Mouse (Mus musculus): ENCODE results near the gene Sap18. TPM values are rescaled to one million over a fixed set of nuclear protein-coding genes. Genes with fewer than 3 reads are reported as not detected.
A peak's percentile ranks its signal among the peaks of the same experiment; 100 is the strongest.
"Not testable (repeated sequence)": the region's sequence is repeated elsewhere in the genome, so short reads cannot be mapped to it uniquely, and the experiment has no call there.

Gene Sap18
- polyA plus RNA-seq, 1 experiment, result 111 TPM

- Histone ChIP-seq H3ac (ENCODE audit: control insufficient read depth, insufficient read length, low read depth) (peak overlapping the region; percentile 30), H3K36me3 (ENCODE audit: control insufficient read depth, insufficient read depth) (peaks cover 13% of the 10 kb centered on the region), H3K4me3 (ENCODE audit: insufficient read depth, poor library complexity, severe bottlenecking) (peak overlapping the region; percentile 71), H3K27me3 (ENCODE audit: control insufficient read depth, insufficient read depth, insufficient read length) (no peaks in the 10 kb centered on the region), H3K79me3 (ENCODE audit: low read depth) (peaks cover 44% of the 10 kb centered on the region), H3K79me2 (ENCODE audit: control insufficient read depth, insufficient read depth) (peaks cover 56% of the 10 kb centered on the region)
- TF ChIP-seq CEBPB (IDR thresholded peaks at IDR 0.05; ENCODE audit: low read depth), result no peak
Observed at GRCm38 (mm10) chr14:57827284-57827683, 29.3 kb downstream of the Sap18 start.

DNA sequence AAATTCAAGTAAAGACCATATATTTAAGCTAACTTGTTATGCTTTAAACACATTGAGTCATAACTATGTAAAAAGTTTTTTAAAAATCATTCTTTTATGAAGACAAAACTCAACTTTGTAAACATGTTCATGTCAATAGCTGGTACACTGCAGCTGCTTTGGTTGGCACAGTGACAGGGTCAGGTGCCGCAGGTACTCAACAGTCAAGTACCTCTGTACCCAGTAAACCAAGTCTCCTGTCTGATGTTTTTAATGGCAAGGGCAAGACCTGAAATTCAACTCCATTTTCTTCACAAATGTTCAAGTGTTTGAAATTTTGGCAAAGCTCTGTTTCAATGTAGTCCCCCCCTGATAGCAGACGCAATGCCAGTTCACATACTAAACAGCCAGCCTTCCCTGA lies 35.5 kb downstream of the Sap18 start:
- peaks cover 12% of the 10 kb centered on the region for H3K36me3 ChIP-seq (ENCODE audit: control insufficient read depth, insufficient read depth)
- no peaks in the 10 kb centered on the region for H3K79me3 ChIP-seq (ENCODE audit: low read depth)
- H3ac ChIP-seq (ENCODE audit: control insufficient read depth, insufficient read length, low read depth), result no peak overlapping the region
- H3K27me3 ChIP-seq (ENCODE audit: control insufficient read depth, insufficient read depth, insufficient read length), result no peaks in the 10 kb centered on the region
- no peaks in the 10 kb centered on the region for H3K79me2 ChIP-seq (ENCODE audit: control insufficient read depth, insufficient read depth)
- TF ChIP-seq CEBPB (IDR thresholded peaks at IDR 0.05; ENCODE audit: low read depth) (no peak), FOSL1 (IDR thresholded peaks at IDR 0.05; ENCODE audit: insufficient read depth, low read length, poor library complexity, severe bottlenecking) (no peak), CTCF (IDR thresholded peaks at IDR 0.05; ENCODE audit: control insufficient read depth, insufficient read depth, insufficient read length) (no peak), USF1 (IDR thresholded peaks at IDR 0.05; ENCODE audit: low read depth) (no peak), MYOD1 (IDR thresholded peaks at IDR 0.05; ENCODE audit: control insufficient read depth, insufficient read length, low read depth) (no peak), MYOG (IDR thresholded peaks at IDR 0.05; ENCODE audit: control insufficient read depth, extremely low read depth, insufficient read length) (no peak), MAX (IDR thresholded peaks at IDR 0.05) (no peak)
- H3K4me3 ChIP-seq (ENCODE audit: insufficient read depth, poor library complexity, severe bottlenecking), result no peak overlapping the region

GRCm38 (mm10) chr14:57835157-57835556 lies 37.2 kb downstream of the Sap18 start:
- no peak overlapping the region for H3K4me3 ChIP-seq (ENCODE audit: insufficient read depth, poor library complexity, severe bottlenecking)
- TF ChIP-seq FOSL1 (IDR thresholded peaks at IDR 0.05; ENCODE audit: insufficient read depth, low read length, poor library complexity, severe bottlenecking) (no peak), MYOD1 (IDR thresholded peaks at IDR 0.05; ENCODE audit: control insufficient read depth, insufficient read length, low read depth) (no peak), MAX (IDR thresholded peaks at IDR 0.05) (no peak), MYOG (IDR thresholded peaks at IDR 0.05; ENCODE audit: control insufficient read depth, extremely low read depth, insufficient read length) (no peak), CTCF (IDR thresholded peaks at IDR 0.05; ENCODE audit: control insufficient read depth, insufficient read depth, insufficient read length) (no peak), CEBPB (IDR thresholded peaks at IDR 0.05; ENCODE audit: low read depth) (no peak), USF1 (IDR thresholded peaks at IDR 0.05; ENCODE audit: low read depth) (no peak)
- no peak overlapping the region for H3ac ChIP-seq (ENCODE audit: control insufficient read depth, insufficient read length, low read depth)
- no peaks in the 10 kb centered on the region for H3K79me2 ChIP-seq (ENCODE audit: control insufficient read depth, insufficient read depth)
- no peaks in the 10 kb centered on the region for H3K79me3 ChIP-seq (ENCODE audit: low read depth)
- no peaks in the 10 kb centered on the region for H3K27me3 ChIP-seq (ENCODE audit: control insufficient read depth, insufficient read depth, insufficient read length)
- peaks cover 14% of the 10 kb centered on the region for H3K36me3 ChIP-seq (ENCODE audit: control insufficient read depth, insufficient read depth)

DNA sequence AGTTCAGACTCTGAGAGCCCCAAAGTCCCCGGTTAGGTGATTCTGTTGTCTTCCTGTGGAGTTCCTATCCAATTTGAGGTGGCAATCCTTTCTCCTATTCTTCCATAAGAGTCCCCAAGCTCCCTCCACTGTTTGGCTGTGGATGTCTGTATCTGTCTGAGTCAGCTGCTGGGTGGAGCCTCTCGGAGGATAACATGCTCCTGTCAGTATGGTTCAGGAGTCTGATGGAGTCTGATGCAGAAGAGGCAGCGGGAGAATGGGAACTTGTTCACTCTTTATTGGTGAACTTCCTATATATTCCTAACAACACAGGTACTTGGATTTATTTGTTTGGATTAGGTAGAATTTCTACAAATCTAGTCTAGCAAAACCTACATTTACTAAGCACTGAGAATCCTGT lies 46.6 kb downstream of the Sap18 start:
- Histone ChIP-seq H3K4me3 (ENCODE audit: insufficient read depth, poor library complexity, severe bottlenecking) (no peak overlapping the region), H3ac (ENCODE audit: control insufficient read depth, insufficient read length, low read depth) (no peak overlapping the region), H3K79me2 (ENCODE audit: control insufficient read depth, insufficient read depth) (no peaks in the 10 kb centered on the region), H3K79me3 (ENCODE audit: low read depth) (no peaks in the 10 kb centered on the region), H3K36me3 (ENCODE audit: control insufficient read depth, insufficient read depth) (no peaks in the 10 kb centered on the region), H3K27me3 (ENCODE audit: control insufficient read depth, insufficient read depth, insufficient read length) (no peaks in the 10 kb centered on the region)
- TF ChIP-seq MYOD1 (IDR thresholded peaks at IDR 0.05; ENCODE audit: control insufficient read depth, insufficient read length, low read depth) (no peak), FOSL1 (IDR thresholded peaks at IDR 0.05; ENCODE audit: insufficient read depth, low read length, poor library complexity, severe bottlenecking) (no peak), MAX (IDR thresholded peaks at IDR 0.05) (no peak), MYOG (IDR thresholded peaks at IDR 0.05; ENCODE audit: control insufficient read depth, extremely low read depth, insufficient read length) (no peak), CEBPB (IDR thresholded peaks at IDR 0.05; ENCODE audit: low read depth) (no peak), CTCF (IDR thresholded peaks at IDR 0.05; ENCODE audit: control insufficient read depth, insufficient read depth, insufficient read length) (no peak), USF1 (IDR thresholded peaks at IDR 0.05; ENCODE audit: low read depth) (no peak)

DNA sequence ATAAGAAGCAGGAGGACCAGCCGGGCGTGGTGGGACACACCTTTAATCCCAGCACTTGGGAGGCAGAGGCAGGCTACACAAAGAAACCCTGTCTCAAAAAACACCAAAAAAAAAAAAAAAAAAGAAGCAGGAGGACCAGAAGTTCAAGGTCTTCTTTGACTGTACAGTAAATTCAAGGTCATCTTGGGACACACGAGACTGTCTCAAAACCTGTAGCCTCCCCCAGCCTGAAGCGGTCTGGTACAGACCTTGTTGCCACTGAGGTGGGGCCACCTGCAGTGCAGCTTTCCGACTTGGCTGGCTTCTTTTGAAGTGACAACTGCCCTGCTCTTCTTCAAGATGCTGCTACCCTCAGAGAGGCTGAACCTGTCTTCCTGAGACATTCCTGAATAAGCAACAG lies 50.1 kb downstream of the Sap18 start:
- not testable (repeated sequence) for H3K36me3 ChIP-seq (ENCODE audit: control insufficient read depth, insufficient read depth); H3K4me3 ChIP-seq (ENCODE audit: insufficient read depth, poor library complexity, severe bottlenecking); H3ac ChIP-seq (ENCODE audit: control insufficient read depth, insufficient read length, low read depth); H3K79me2 ChIP-seq (ENCODE audit: control insufficient read depth, insufficient read depth); H3K27me3 ChIP-seq (ENCODE audit: control insufficient read depth, insufficient read depth, insufficient read length); H3K79me3 ChIP-seq (ENCODE audit: low read depth)

- H3ac ChIP-seq (ENCODE audit: control insufficient read depth, insufficient read length, low read depth), result no peak overlapping the region
- no peak for TF ChIP-seq MYOG (IDR thresholded peaks at IDR 0.05; ENCODE audit: control insufficient read depth, extremely low read depth, insufficient read length)
- no peak for TF ChIP-seq USF1 (IDR thresholded peaks at IDR 0.05; ENCODE audit: low read depth)
- no peak for TF ChIP-seq CEBPB (IDR thresholded peaks at IDR 0.05; ENCODE audit: low read depth)
- TF ChIP-seq MAX (IDR thresholded peaks at IDR 0.05), result no peak
- TF ChIP-seq CTCF (IDR thresholded peaks at IDR 0.05; ENCODE audit: control insufficient read depth, insufficient read depth, insufficient read length), result no peak
- TF ChIP-seq MYOD1 (IDR thresholded peaks at IDR 0.05; ENCODE audit: control insufficient read depth, insufficient read length, low read depth), result no peak
- no peak for TF ChIP-seq FOSL1 (IDR thresholded peaks at IDR 0.05; ENCODE audit: insufficient read depth, low read length, poor library complexity, severe bottlenecking)
- H3K36me3 ChIP-seq (ENCODE audit: control insufficient read depth, insufficient read depth), result peaks cover 4% of the 10 kb centered on the region
- no peaks in the 10 kb centered on the region for H3K79me2 ChIP-seq (ENCODE audit: control insufficient read depth, insufficient read depth)
- no peak overlapping the region for H3K4me3 ChIP-seq (ENCODE audit: insufficient read depth, poor library complexity, severe bottlenecking)
- H3K27me3 ChIP-seq (ENCODE audit: control insufficient read depth, insufficient read depth, insufficient read length), result no peaks in the 10 kb centered on the region
- H3K79me3 ChIP-seq (ENCODE audit: low read depth), result no peaks in the 10 kb centered on the region
Observed at GRCm38 (mm10) chr14:57848646-57849045, 50.7 kb downstream of the Sap18 start.

Data from C2C12 (cell line).